Mouse (Mus musculus) liver, adult 2 months (tissue): Measurements from ENCODE around the gene Mgea5. TPM values are rescaled to one million over a fixed set of nuclear protein-coding genes. Genes with fewer than 3 reads are reported as not detected.

ENCODE experiments used
- DNase-seq: peaks from one replicate; pipeline ENCODE4 v3.0.0-alpha.2; 2011; ENCODE audit warnings: low read depth, low spot score; ENCODE audit errors: extremely low read depth
- H3K27ac ChIP-seq: fragments of 200-500 bp; replicated peaks from 2 replicates; pipeline ENCODE4 v1.5.1; 2012; ENCODE audit warnings: low read depth, mild to moderate bottlenecking, control low read depth, inconsistent platforms, low read length; ENCODE audit not compliant: insufficient read depth
- H3K27me3 ChIP-seq: fragments of 200-500 bp; 2 replicates; pipeline ENCODE4 v1.6.1; 2012; ENCODE audit warnings: mild to moderate bottlenecking, moderate library complexity, low read length, inconsistent platforms; ENCODE audit not compliant: control insufficient read depth, insufficient read depth
- H3K36me3 ChIP-seq: fragments of 200-500 bp; 2 replicates; pipeline ENCODE4 v1.6.1; 2012; ENCODE audit warnings: low read length, inconsistent platforms; ENCODE audit not compliant: control insufficient read depth, insufficient read depth
- H3K4me1 ChIP-seq: fragments of 200-500 bp; 2 replicates; pipeline ENCODE4 v1.6.1; 2011; ENCODE audit warnings: low read length; ENCODE audit not compliant: control insufficient read depth, insufficient read depth
- H3K4me3 ChIP-seq: fragments of 200-500 bp; 2 replicates; pipeline ENCODE4 v1.5.1; 2011; ENCODE audit warnings: low read depth, mild to moderate bottlenecking, control low read depth, low read length, moderate library complexity; ENCODE audit not compliant: insufficient read depth
- H3K79me2 ChIP-seq: fragments of 200-500 bp; 2 replicates; pipeline ENCODE4 v1.6.1; 2012; ENCODE audit warnings: inconsistent platforms, mild to moderate bottlenecking, low read length, moderate library complexity; ENCODE audit not compliant: control insufficient read depth, insufficient read depth
- H3K9ac ChIP-seq: fragments of 200-500 bp; 2 replicates; pipeline ENCODE4 v1.6.1; 2012; ENCODE audit warnings: low read depth, mild to moderate bottlenecking, control low read depth, inconsistent platforms, low read length
- CTCF ChIP-seq: fragments of 200-500 bp; IDR thresholded peaks from 2 replicates; pipeline ENCODE4 v1.5.1; 2011; ENCODE audit warnings: low read depth, low read length, control low read depth
- POLR2A ChIP-seq: fragments of 200-500 bp; IDR thresholded peaks from 2 replicates; pipeline ENCODE4 v1.6.1; 2011; ENCODE audit warnings: low read length, control low read depth; ENCODE audit not compliant: insufficient read depth; ENCODE audit errors: extremely low read depth
- WGBS: fragments of 180-500 bp; shearing (Covaris S2); methylation state at CpG from one replicate; pipeline ENCODE4 v1.1.7; 2018; 5-methylcytosine and 5-hydroxymethylcytosine counted together
- polyA plus RNA-seq: library from polyadenylated mRNA; depleted of rRNA; stranded (reverse); fragments of >200 nt; gene quantifications from 2 replicates; pipeline ENCODE4 v1.2.3, GENCODE M21; 2012
- total RNA-seq: library from RNA; depleted of rRNA; stranded (reverse); fragments of >200 nt; gene quantifications from 2 replicates; pipeline ENCODE4 v1.2.3, GENCODE M21; 2014

Mgea5 gene
- total and polyA plus RNA-seq, 2 experiments = 11.1 to 44.3 TPM

DNA sequence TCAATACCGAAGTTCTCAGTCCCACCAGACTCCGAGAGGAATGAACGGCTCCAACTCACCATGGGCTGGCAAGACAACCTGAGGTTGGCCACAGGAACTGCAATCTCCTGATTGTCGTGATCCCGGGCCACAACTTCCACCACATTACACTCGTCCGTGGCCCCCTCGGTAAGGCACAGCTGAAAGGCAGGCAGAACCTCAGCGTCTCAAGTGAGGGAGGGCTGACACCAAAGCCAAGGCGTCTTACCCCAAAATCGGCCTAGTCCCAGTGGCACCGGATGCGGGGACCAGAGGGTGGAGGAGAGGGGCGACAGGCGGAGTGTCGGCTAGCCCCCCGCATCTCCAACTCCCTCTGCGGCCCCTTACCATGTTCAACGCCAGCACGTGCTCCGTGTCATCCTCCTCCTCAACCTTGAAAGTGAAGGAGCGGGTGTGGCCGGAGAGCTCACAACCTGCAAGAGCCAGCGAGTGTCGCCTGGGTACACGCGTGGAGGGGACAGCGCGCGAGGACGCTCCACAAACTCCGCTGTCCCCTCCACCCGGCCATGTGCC, 34.9 kb downstream of the Mgea5 start:
- H3K9ac ChIP-seq = peak overlapping the region; percentile 92
- DNase-seq = peak; percentile 19
- no peak for TF ChIP-seq CTCF
- TF ChIP-seq POLR2A = no peak
- peak overlapping the region; percentile 92 for H3K4me3 ChIP-seq
- peaks cover 5% of the 10 kb centered on the region; the same call in 1 of the 2 replicates for H3K79me2 ChIP-seq
- H3K4me1 ChIP-seq = peaks cover 18% of the 10 kb centered on the region
- H3K36me3 ChIP-seq = peaks cover 9% of the 10 kb centered on the region
- peak overlapping the region; percentile 66 for H3K27ac ChIP-seq
- H3K27me3 ChIP-seq = no peaks in the 10 kb centered on the region
- WGBS = under 1% methylated on average over 33 of the region's 33 CpGs

DNA sequence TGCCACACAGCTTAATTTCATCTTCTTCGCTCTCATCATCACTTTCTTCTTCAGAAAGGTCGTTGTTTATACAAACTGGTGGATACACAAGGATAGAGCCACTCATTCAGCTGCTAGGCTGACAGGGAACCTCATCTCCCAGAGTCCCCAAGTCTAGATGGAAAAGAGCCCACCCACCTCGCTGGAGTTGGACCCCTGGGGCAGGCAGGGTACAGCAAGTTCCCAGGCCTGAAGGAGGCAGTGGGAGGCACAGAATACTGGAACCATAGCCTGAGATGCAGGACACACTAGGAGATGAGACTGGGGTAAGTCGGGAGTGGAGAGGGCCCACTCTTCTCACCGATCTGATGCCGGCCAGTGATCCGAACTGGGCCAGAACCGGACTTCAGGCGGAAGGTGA, 35.4 kb downstream of the Mgea5 start:
- no peak for DNase-seq
- Histone ChIP-seq H3K27me3 (0 out of 2 replicates have a peak, but pooled peaks cover 3% of the 10 kb centered on the region), H3K9ac (peak overlapping the region; percentile 92), H3K27ac (no peak overlapping the region), H3K36me3 (peaks cover 7% of the 10 kb centered on the region), H3K4me3 (peak overlapping the region; percentile 92), H3K79me2 (peaks cover 5% of the 10 kb centered on the region; the same call in 1 of the 2 replicates), H3K4me1 (peaks cover 18% of the 10 kb centered on the region)
- no peak for TF ChIP-seq POLR2A
- 33% methylated on average over 9 of the region's 9 CpGs for WGBS

DNA sequence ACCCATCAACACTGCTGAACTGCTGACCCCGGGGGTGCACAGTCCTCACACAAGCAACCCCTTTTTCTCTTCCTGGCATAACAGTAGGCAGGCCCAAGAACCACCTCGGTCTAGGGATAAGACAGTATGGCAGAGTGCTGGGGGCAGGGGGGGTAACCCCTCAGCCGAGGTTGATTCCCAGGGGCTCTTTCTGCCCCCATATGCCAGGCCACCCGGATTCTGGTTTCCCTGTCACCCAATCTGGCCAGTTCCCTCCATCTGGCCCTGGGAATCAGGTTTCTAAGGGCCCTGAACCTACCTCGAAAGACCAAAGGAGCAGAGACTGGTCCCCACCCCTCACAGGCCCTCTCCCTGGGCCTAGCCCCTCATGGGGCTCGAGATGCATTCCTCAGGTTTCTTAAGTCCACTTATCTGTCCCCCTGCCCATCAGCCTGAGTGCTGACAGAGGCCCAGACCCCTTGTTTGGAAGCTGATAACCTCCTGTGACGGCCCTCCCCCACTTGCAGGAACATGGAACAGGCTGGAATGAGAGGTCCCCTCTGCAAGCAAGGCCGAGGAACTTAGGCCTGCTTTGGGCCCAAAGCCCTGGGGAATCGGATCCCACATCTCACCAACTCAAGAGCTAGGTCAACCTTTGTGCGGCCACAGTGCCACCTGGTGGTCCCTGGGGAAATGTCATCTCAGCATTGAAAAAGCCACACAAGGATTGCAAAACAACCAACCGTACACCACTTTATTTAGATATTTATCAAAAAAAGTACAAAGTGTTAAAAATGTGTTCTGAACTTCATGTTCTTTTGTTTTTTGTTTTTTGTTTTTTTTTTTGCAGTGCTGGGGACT, 36.4 kb downstream of the Mgea5 start:
- peaks cover 5% of the 10 kb centered on the region; the same call in 1 of the 2 replicates for H3K79me2 ChIP-seq
- no peak overlapping the region for H3K27ac ChIP-seq
- peaks cover 10% of the 10 kb centered on the region for H3K27me3 ChIP-seq
- peak; percentile 62 for DNase-seq
- TF ChIP-seq CTCF (peak; percentile 88), POLR2A (no peak)
- peaks cover 2% of the 10 kb centered on the region; the same call in 1 of the 2 replicates for H3K36me3 ChIP-seq
- WGBS = 38% methylated on average over 11 of the region's 11 CpGs
- H3K9ac ChIP-seq = no peak overlapping the region
- peaks cover 18% of the 10 kb centered on the region for H3K4me1 ChIP-seq
- H3K4me3 ChIP-seq = no peak overlapping the region

DNA sequence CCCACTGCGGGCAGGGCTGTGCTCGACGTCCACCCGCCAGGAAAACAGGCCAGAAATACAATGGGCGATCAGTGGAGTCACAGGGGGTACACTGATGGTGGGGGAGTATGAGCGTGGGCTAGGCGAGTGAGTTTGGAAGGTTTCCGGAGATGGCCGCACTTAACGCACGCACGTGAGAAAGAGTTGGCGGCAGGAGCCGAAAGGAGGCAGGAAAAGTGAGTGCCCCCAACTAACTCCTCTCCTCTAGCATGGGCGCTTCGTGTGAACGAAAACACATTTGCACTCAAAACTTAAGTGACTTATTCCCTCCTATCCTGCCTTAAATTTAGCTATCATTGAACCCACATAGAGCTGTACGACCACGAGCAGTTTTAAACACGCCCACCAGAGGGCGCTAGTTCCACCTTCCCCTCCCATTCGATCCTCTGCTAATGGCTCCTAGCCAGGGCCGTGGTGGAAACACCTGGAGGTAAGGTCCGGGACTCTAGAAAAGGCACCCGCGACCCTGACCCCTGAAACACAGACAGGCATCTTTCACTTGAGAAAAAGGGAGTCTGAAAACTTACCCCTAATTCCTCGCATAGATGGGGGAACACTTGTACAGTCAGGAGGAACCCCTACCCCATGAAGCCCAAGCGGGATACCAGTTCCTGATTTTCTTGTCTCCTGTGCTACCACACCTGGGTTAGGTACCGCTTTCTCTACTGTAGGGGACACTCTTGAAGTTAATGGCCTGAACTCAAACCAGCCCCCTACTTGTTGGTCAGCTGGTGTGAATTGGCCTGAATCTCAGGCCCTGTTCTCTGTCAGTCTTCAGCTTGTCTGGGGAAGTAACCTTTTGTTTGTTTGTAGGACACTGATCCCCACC, 37.2 kb downstream of the Mgea5 start:
- no peak overlapping the region for H3K4me3 ChIP-seq
- peaks cover 17% of the 10 kb centered on the region for H3K27me3 ChIP-seq
- H3K79me2 ChIP-seq = peaks cover 5% of the 10 kb centered on the region; the same call in 1 of the 2 replicates
- no peak overlapping the region for H3K9ac ChIP-seq
- peaks cover under 1% of the 10 kb centered on the region; the same call in 1 of the 2 replicates for H3K36me3 ChIP-seq
- WGBS = 14% methylated on average over 29 of the region's 29 CpGs
- TF ChIP-seq POLR2A (no peak), CTCF (peak; percentile 85)
- DNase-seq = peak; percentile 49
- H3K27ac ChIP-seq = no peak overlapping the region
- H3K4me1 ChIP-seq = peaks cover 18% of the 10 kb centered on the region

DNA sequence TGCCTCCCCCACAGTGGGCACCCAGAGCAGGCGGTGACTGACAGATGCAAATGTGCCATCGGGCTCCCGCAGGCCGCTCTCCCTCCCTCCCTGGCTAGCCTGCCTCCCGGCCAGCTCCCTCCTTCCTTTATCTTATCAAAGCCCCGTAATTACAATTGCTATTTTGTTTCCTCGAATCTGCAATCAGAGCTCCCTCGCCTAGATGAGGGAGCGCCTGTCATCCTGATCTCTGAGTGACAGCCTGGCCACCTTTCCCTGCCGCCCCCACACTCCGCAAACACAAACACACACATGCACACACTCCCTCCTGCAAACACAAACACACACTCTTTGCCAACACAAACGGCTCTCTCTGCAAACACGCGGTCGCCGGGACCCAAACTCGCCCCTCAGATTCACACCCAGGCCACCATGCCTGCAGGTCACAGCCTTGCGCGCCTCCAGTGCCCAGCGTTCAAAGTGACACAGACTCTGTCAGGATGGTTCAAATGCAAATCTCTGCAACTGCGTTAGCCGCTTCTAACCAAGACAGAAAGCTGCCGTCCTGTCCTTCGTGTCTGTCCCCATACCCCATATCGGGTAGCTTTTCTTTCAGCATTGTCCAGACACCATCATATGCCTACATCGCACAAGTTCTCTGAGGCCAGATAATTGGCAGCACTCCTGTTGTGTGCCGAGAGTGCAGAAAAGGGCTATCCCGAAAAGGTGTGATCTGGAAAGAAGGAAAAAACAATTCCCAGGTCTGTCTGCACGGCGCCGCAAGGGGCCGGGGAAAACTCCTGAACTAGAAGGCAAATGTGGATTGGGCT, 38.1 kb downstream of the Mgea5 start:
- no peak for TF ChIP-seq POLR2A
- TF ChIP-seq CTCF = no peak
- no peak overlapping the region for H3K4me3 ChIP-seq
- peaks cover 18% of the 10 kb centered on the region for H3K4me1 ChIP-seq
- H3K9ac ChIP-seq = no peak overlapping the region
- no peak for DNase-seq
- peaks cover 23% of the 10 kb centered on the region for H3K27me3 ChIP-seq
- no peak overlapping the region for H3K27ac ChIP-seq
- no peaks in the 10 kb centered on the region for H3K36me3 ChIP-seq
- peaks cover 5% of the 10 kb centered on the region; the same call in 1 of the 2 replicates for H3K79me2 ChIP-seq
- 7% methylated on average over 32 of the region's 32 CpGs for WGBS
